Mouse (Mus musculus) stomach, embryonic 16.5 days (tissue): ENCODE results near the gene Rabac1. TPM values are rescaled to one million over a fixed set of nuclear protein-coding genes. Genes with fewer than 3 reads are reported as not detected.

Experiments
- ATAC-seq: fragments of 200-750 bp; cut with Nextera tagmentation; 2 replicates; pipeline ENCODE4 v1.8.0; 2017; ENCODE audit warnings: moderate number of reproducible peaks, moderate TSS enrichment; ENCODE audit not compliant: insufficient read depth, low FRiP score
- H3K27ac ChIP-seq: fragments of 300-500 bp; sonication (generic); 2 replicates; pipeline ENCODE4 v1.5.1; 2014; ENCODE audit warnings: low read length
- H3K27me3 ChIP-seq: fragments of 300-500 bp; sonication (generic); 2 replicates; pipeline ENCODE4 v1.6.1; 2014; ENCODE audit warnings: low read length, control low read depth, mixed read lengths; ENCODE audit not compliant: control insufficient read depth, insufficient read depth
- H3K36me3 ChIP-seq: fragments of 300-500 bp; sonication (generic); 2 replicates; pipeline ENCODE4 v1.6.1; 2014; ENCODE audit warnings: low read length; ENCODE audit not compliant: control insufficient read depth, insufficient read depth
- H3K4me1 ChIP-seq: fragments of 300-500 bp; sonication (generic); 2 replicates; pipeline ENCODE4 v1.6.1; 2014; ENCODE audit warnings: low read length, control low read depth, mixed read lengths; ENCODE audit not compliant: control insufficient read depth, insufficient read depth
- H3K4me2 ChIP-seq: fragments of 300-500 bp; sonication (generic); 2 replicates; pipeline ENCODE4 v1.6.1; 2014; ENCODE audit warnings: low read depth, low read length, mixed read lengths
- H3K4me3 ChIP-seq: fragments of 300-500 bp; sonication (generic); replicated peaks from 2 replicates; pipeline ENCODE4 v1.5.1; 2014; ENCODE audit warnings: mild to moderate bottlenecking, low read length
- H3K9ac ChIP-seq: fragments of 300-500 bp; sonication (generic); 2 replicates; pipeline ENCODE4 v1.6.1; 2014; ENCODE audit warnings: low read length
- H3K9me3 ChIP-seq: fragments of 300-500 bp; sonication (generic); replicated peaks from 2 replicates; pipeline ENCODE4 v1.6.1; 2016; ENCODE audit warnings: low read length, control low read depth; ENCODE audit not compliant: control insufficient read depth
- WGBS: fragments of 180-500 bp; shearing (Covaris S2); extraction: QIAGEN DNeasy Blood & Tissue Kit; methylation state at CpG from one replicate; pipeline ENCODE4 v1.1.7; 2014; 5-methylcytosine and 5-hydroxymethylcytosine counted together
- polyA plus RNA-seq: library from polyadenylated mRNA; unstranded; fragments of >200 nt; fragmentation: Nextera tagmentation; extraction: Ambion mirVana; gene quantifications from 2 replicates; pipeline ENCODE4 v1.2.1, GENCODE M21; 2015

The Rabac1 gene
- polyA plus RNA-seq, 1 experiment from 2014 or later, result 186 TPM

DNA sequence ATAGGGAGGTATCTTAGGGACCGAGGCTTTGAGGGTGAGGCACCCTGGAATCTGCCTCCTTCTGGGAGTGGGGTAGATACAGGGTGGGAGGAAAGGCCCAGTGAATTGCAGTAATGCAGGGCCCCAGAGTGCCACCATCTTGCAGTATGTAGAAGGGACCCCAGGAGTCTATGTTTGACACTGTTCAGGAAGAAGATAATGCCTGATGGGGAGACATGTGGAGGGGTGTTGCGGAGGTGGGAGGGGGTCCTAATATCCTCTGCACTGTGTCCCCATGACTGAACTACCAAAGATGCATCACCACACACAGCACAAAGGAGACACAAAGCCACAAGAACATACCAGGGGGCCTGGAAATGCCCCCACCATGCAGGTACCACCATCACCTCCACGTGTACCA, 33.6 kb upstream of the Rabac1 start:
- H3K27ac ChIP-seq, result no peak overlapping the region
- H3K4me3 ChIP-seq, result peak overlapping the region; percentile 41; the same call in 1 of the 2 replicates
- H3K4me2 ChIP-seq, result peak overlapping the region; percentile 58
- H3K9me3 ChIP-seq, result no peaks in the 10 kb centered on the region
- no peak for ATAC-seq
- 68% methylated on average over 3 of the region's 3 CpGs for WGBS
- H3K4me1 ChIP-seq, result 0 out of 2 replicates have a peak, but pooled peaks cover 6% of the 10 kb centered on the region
- no peak overlapping the region for H3K9ac ChIP-seq
- H3K27me3 ChIP-seq, result peaks cover 64% of the 10 kb centered on the region
- no peaks in the 10 kb centered on the region for H3K36me3 ChIP-seq

- H3K4me1 ChIP-seq, result 0 out of 2 replicates have a peak, but pooled peaks cover 6% of the 10 kb centered on the region
- H3K4me3 ChIP-seq, result peak within 1 kb of the TSS; percentile 41
- H3K9ac ChIP-seq, result peak within 1 kb of the TSS; percentile 54
- peak within 1 kb of the TSS; percentile 58 for H3K4me2 ChIP-seq
- ATAC-seq, result peak; percentile 70; the same call in 1 of the 2 replicates
- peaks cover 60% of the 10 kb centered on the region for H3K27me3 ChIP-seq
- WGBS, result 1% methylated on average over 54 of the region's 54 CpGs
- H3K9me3 ChIP-seq, result no peaks in the 10 kb centered on the region
- H3K36me3 ChIP-seq, result no peaks in the 10 kb centered on the region
- H3K27ac ChIP-seq, result no peak within 1 kb of the TSS
These were observed 33.0 kb upstream of the Rabac1 start, which contains the start of gene Atp1a3 for GRCm38 (mm10) chr7:25005421-25006065. Gene Atp1a3, minus strand, starts transcription at chr7:25005958.

GRCm38 (mm10) chr7:25004806-25005205, 32.3 kb upstream of the Rabac1 start:
- WGBS, result 37% methylated on average over 6 of the region's 9 CpGs
- no peak overlapping the region for H3K4me3 ChIP-seq

DNA sequence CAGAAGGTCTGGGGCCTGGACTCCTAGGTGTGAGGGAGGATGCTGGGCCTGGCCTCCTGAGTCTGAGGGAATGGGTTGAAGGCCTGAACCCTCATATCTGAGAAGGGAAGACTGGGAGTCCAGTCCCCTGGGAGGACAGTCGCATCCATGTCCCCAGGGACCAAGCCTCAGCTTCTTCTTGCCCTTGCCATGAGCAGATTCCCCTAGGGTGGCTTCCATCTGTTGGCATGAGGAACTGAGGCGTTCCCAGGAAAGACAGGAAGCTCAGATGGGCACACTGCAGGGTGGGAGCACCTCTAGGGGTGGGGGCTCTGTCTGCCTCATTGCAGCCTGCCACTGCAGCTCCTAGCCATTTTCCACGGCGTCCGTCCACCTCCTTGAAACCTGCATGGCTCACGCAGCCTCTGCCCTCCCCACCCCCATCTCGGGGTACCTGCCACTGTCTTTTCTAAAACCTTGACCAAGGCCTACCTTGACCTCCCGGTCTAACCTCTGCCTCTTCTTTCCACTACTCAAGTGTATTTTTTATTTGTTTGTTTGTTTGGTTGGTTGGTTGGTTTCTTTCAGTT, 31.4 kb upstream of the Rabac1 start:
- Histone ChIP-seq H3K9ac (no peak overlapping the region), H3K9me3 (no peaks in the 10 kb centered on the region), H3K27ac (no peak overlapping the region), H3K27me3 (peaks cover 43% of the 10 kb centered on the region), H3K4me3 (no peak overlapping the region), H3K4me1 (0 out of 2 replicates have a peak, but pooled peaks cover 6% of the 10 kb centered on the region), H3K36me3 (no peaks in the 10 kb centered on the region), H3K4me2 (no peak overlapping the region)
- WGBS, result 86% methylated on average over 8 of the region's 8 CpGs
- ATAC-seq, result no peak

More at GRCm38 (mm10) chr7:25004806-25005205, 32.3 kb upstream of the Rabac1 start:
- Histone ChIP-seq H3K4me1 (0 out of 2 replicates have a peak, but pooled peaks cover 6% of the 10 kb centered on the region), H3K4me2 (no peak overlapping the region), H3K9ac (no peak overlapping the region), H3K27ac (no peak overlapping the region), H3K36me3 (no peaks in the 10 kb centered on the region), H3K9me3 (no peaks in the 10 kb centered on the region), H3K27me3 (peaks cover 52% of the 10 kb centered on the region)
- ATAC-seq, result no peak

DNA sequence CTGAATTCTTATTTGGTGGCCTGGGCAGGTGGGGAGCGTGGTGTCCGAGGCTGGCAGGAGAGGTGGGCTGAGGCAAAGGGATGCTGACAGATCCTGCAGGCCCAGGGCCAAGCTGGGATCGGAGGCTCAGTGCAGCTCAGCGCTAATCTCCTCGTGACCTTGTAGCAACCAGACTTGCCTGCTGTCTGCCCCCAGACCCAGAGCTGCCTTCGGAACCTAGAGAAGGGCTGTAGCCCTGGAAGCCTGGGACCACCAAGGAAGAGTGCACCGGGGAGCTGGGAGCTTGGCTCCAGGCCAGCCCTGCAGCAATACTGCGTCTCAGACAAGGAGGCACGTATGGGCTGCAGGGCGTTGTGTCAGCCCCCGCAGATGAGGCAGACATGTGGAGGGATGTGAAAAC, 30.7 kb upstream of the Rabac1 start:
- no peak overlapping the region for H3K4me2 ChIP-seq
- H3K36me3 ChIP-seq, result no peaks in the 10 kb centered on the region
- H3K9me3 ChIP-seq, result no peaks in the 10 kb centered on the region
- H3K4me3 ChIP-seq, result no peak overlapping the region
- H3K27ac ChIP-seq, result no peak overlapping the region
- peaks cover 37% of the 10 kb centered on the region for H3K27me3 ChIP-seq
- ATAC-seq, result no peak
- WGBS, result 29% methylated on average over 11 of the region's 11 CpGs
- H3K4me1 ChIP-seq, result 0 out of 2 replicates have a peak, but pooled peaks cover 6% of the 10 kb centered on the region
- H3K9ac ChIP-seq, result no peak overlapping the region

DNA sequence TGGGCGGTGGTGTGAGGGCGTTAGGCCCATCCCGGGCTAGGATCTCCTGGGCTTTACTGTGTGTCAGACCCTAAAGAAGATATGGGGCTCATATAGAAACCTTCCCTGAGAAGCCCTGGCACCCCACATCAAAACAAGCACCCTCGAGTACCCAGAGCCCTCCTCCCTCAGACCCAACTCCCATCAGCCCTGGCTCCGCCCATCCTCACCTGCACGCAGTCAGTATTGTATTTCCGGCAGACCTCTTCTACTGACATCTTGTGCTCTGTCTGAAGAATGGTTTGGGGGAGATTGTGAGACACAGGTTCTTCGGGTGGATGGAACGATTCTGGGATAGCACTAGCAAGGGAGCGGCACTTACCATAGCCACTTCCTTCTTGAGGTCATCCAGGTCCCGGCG, 28.2 kb upstream of the Rabac1 start:
- Histone ChIP-seq H3K4me1 (0 out of 2 replicates have a peak, but pooled peaks cover 5% of the 10 kb centered on the region), H3K4me2 (no peak overlapping the region), H3K27ac (no peak overlapping the region), H3K9me3 (no peaks in the 10 kb centered on the region), H3K9ac (no peak overlapping the region), H3K27me3 (peaks cover 13% of the 10 kb centered on the region; the same call in 1 of the 2 replicates), H3K4me3 (no peak overlapping the region), H3K36me3 (no peaks in the 10 kb centered on the region)
- WGBS, result 64% methylated on average over 12 of the region's 12 CpGs
- no peak for ATAC-seq

DNA sequence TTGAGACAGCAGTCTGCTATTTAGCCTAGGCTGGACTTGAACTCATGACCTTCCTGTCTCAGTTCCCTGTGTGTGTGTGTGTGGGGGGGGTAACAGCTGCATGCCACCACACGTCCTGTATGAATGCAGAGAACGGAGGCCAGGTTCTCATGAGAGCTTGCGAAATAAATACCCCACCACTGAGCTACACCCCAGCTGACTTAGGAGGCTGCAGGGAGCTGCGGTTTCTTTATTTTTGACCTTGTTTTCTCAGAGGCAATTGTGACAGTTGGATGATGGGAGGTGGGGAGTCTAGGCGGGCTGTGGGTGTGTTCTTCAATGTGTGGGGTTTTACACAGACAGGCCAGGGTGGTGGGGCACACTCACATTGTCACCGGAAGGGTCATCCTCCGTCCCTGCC, 27.7 kb upstream of the Rabac1 start:
- peaks cover 8% of the 10 kb centered on the region; the same call in 1 of the 2 replicates for H3K27me3 ChIP-seq
- no peak overlapping the region for H3K9ac ChIP-seq
- no peak overlapping the region for H3K4me3 ChIP-seq
- H3K27ac ChIP-seq, result no peak overlapping the region
- H3K36me3 ChIP-seq, result no peaks in the 10 kb centered on the region
- ATAC-seq, result no peak
- H3K4me2 ChIP-seq, result no peak overlapping the region
- 0 out of 2 replicates have a peak, but pooled peaks cover under 1% of the 10 kb centered on the region for H3K4me1 ChIP-seq
- 72% methylated on average over 7 of the region's 7 CpGs for WGBS
- no peaks in the 10 kb centered on the region for H3K9me3 ChIP-seq

DNA sequence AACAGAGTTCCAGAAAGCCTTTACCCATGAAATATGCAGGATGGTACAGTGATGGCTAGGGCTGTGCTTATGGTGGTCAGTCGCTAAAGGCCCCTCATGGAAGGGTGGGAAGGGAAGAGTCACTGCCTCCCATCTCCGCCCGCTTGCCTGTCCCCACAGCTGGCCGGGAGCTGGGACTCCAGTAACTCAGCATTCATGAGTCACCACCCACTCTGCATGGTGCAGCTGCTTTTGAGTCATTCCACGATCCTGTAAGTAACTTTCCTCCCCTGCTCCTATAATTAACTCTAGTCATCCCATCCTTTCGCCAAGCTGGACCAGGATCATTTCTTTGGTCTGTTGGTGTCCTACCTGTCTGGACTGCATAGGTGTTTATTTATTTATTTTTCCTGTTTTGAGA, 20.5 kb upstream of the Rabac1 start:
- Histone ChIP-seq H3K4me1 (no peaks in the 10 kb centered on the region), H3K4me3 (no peak overlapping the region), H3K9ac (no peak overlapping the region), H3K27ac (no peak overlapping the region), H3K9me3 (no peaks in the 10 kb centered on the region), H3K27me3 (no peaks in the 10 kb centered on the region), H3K36me3 (no peaks in the 10 kb centered on the region), H3K4me2 (no peak overlapping the region)
- WGBS, result 61% methylated on average over 6 of the region's 6 CpGs
- no peak for ATAC-seq

DNA sequence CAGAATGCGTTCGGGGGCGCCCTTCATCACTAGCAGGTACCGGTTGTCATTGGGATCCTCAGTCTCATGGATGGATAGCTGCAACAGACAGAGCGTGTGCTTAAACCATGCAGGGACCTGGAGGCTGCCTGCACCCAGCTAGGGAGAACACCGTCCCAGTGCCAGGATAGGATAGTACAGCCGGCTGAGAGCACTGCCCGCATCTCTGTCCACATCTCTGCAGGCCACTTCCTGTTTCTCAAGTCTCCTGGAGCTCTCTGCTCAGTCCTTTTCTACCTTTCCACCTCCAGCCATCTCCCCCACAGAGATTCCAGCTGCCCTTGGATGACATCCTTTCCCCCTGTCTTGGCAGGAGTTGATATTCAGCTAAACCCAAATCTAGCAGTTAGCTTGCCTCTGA, 17.9 kb upstream of the Rabac1 start:
- H3K27ac ChIP-seq, result no peak overlapping the region
- no peaks in the 10 kb centered on the region for H3K36me3 ChIP-seq
- WGBS, result 80% methylated on average over 8 of the region's 8 CpGs
- H3K9ac ChIP-seq, result no peak overlapping the region
- no peak overlapping the region for H3K4me2 ChIP-seq
- no peaks in the 10 kb centered on the region for H3K27me3 ChIP-seq
- no peak for ATAC-seq
- H3K4me3 ChIP-seq, result no peak overlapping the region
- H3K4me1 ChIP-seq, result no peaks in the 10 kb centered on the region
- H3K9me3 ChIP-seq, result no peaks in the 10 kb centered on the region
